ENCODE assay signal across 22 mouse cellular contexts in the genomic region with DNA sequence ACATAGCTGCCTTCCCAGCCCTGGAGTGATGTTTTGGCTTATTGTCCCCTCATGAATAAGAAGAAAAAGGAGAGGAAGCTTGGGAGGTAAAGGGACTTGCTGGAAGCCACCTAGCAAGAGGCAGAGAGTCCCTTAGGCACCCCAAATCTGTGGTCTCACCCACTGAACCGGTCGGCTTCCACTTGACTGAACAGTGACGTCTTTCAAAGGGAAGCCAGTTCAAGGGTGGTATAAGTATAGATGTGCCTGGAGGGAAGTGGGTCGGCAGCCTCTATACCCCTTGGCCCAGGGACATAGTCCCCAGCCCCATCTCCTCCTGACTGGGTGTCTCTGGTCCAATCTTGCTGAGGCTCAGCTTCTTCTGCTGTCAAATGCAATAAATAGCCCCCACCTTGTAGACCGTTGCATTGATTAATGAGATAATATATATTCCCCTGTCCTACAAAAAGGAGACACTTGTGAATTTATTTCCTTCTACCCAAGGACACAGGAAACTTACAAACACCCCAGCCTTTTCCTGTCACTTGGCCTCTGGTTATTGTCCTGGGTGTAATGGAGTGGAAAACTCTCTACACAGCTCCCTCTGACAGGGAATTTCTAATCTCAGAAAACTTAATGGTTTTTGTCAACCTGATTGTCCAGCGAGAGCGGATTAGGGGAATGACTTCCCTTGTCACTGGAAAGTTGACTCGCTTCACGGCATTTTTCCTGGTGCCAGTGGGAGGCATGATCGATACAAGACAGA. TPM values are rescaled to one million over a fixed set of nuclear protein-coding genes. Genes with fewer than 3 reads are reported as not detected.
DNase-seq lines count a peak whose midpoint lies in the region; ATAC-seq and TF ChIP-seq lines count a peak whose summit lies in the region.
"Had no signal": no experiment of that assay in that cellular context is flagged by ENCODE, and none has a peak within 500 bp of the region (broad histone marks: within the 10 kb centered on the region; RNA-seq: fewer than 3 reads in every experiment).

No protein-coding gene starts in this region.

- no peak for DNase-seq in liver, postnatal 0 days
- DNase-seq in kidney, adult 9 months: peak; percentile 46
- no peak for DNase-seq in thymus, postnatal 25 days
- DNase-seq: adrenal gland, adult 8-10 months; cerebellum, adult 9-11 months; gastrocnemius, postnatal 25 days; heart, adult 2 months; heart, postnatal 10 days; lung, adult 2 months; lung, postnatal 36 days; right cerebral cortex, adult 18-20 months; thymus, adult 18-20 months had no signal

- no peaks in the 10 kb centered on the region for H3K36me3 ChIP-seq in liver, embryonic 12.5 days
- no peaks in the 10 kb centered on the region for H3K36me3 ChIP-seq in liver, postnatal 0 days (replicated peaks; ENCODE audit: insufficient read depth, low read length)
- H3K36me3 ChIP-seq in E14TG2a.4 (ENCODE audit: insufficient read depth, low read length): no peaks in the 10 kb centered on the region
- H3K36me3 ChIP-seq in macrophage (ENCODE audit: inconsistent target): no peaks in the 10 kb centered on the region
- no peaks in the 10 kb centered on the region for H3K36me3 ChIP-seq in heart, embryonic 11.5 days (ENCODE audit: control insufficient read depth, insufficient read depth, low read length)
- H3K36me3 ChIP-seq: hindbrain, embryonic 12.5 days; limb, embryonic 12.5 days; stomach, embryonic 15.5 days had no signal

- H3K9me3 ChIP-seq in liver, embryonic 12.5 days (replicated peaks): no peaks in the 10 kb centered on the region
- no peaks in the 10 kb centered on the region for H3K9me3 ChIP-seq in liver, postnatal 0 days (ENCODE audit: low read length)
- no peaks in the 10 kb centered on the region for H3K9me3 ChIP-seq in E14TG2a.4 (ENCODE audit: low read length)
- no peaks in the 10 kb centered on the region for H3K9me3 ChIP-seq in heart, embryonic 11.5 days (replicated peaks; ENCODE audit: control insufficient read depth, low read length)
- H3K9me3 ChIP-seq: hindbrain, embryonic 12.5 days; limb, embryonic 12.5 days; stomach, embryonic 15.5 days had no signal

- WGBS in liver, embryonic 12.5 days (ENCODE audit: insufficient replicate concordance): 71% methylated on average over 10 of the region's 10 CpGs
- 66% methylated on average over 10 of the region's 10 CpGs for WGBS in liver, postnatal 0 days (ENCODE audit: insufficient replicate concordance)
- WGBS in macrophage (ENCODE audit: missing documents): 73% methylated on average over 10 of the region's 10 CpGs
- 55% methylated on average over 10 of the region's 10 CpGs for WGBS in heart, embryonic 11.5 days (ENCODE audit: insufficient replicate concordance)

- no peak for ATAC-seq in liver, embryonic 12.5 days
- ATAC-seq in liver, postnatal 0 days: no peak
- ATAC-seq in heart, embryonic 11.5 days (replicated peaks; ENCODE audit: insufficient number of reproducible peaks, low FRiP score, low TSS enrichment): no peak
- ATAC-seq: forebrain, embryonic 16.5 days; midbrain, embryonic 16.5 days; Patski had no signal

- no peak for TF ChIP-seq CTCF in liver, postnatal 0 days (IDR thresholded peaks at IDR 0.05; ENCODE audit: low read depth)
- no peak for TF ChIP-seq CTCF in E14TG2a.4 (conservative IDR thresholded peaks at IDR 0.05; ENCODE audit: low read length)

- H3K9ac ChIP-seq in liver, embryonic 12.5 days: no peak overlapping the region
- no peak overlapping the region for H3K9ac ChIP-seq in liver, postnatal 0 days (replicated peaks)
- no peak overlapping the region for H3K9ac ChIP-seq in heart, embryonic 11.5 days (ENCODE audit: low read depth, low read length)
- H3K9ac ChIP-seq: hindbrain, embryonic 12.5 days; limb, embryonic 12.5 days; stomach, embryonic 15.5 days had no signal

- H3K27ac ChIP-seq in liver, embryonic 12.5 days: peak overlapping the region; percentile 27; the same call in 1 of the 2 replicates
- no peak overlapping the region for H3K27ac ChIP-seq in liver, postnatal 0 days (ENCODE audit: low read depth)
- 0 out of 2 replicates have a peak overlapping the region, but pooled peaks have one; percentile 46 for H3K27ac ChIP-seq in macrophage
- no peak overlapping the region for H3K27ac ChIP-seq in heart, embryonic 11.5 days (ENCODE audit: low read depth, low read length)
- H3K27ac ChIP-seq: heart, adult 2 months; hindbrain, embryonic 12.5 days; limb, embryonic 12.5 days; stomach, embryonic 15.5 days had no signal

- H3K4me2 ChIP-seq in liver, embryonic 12.5 days: no peak overlapping the region
- no peak overlapping the region for H3K4me2 ChIP-seq in liver, postnatal 0 days (ENCODE audit: low read depth, low read length)
- H3K4me2 ChIP-seq in heart, embryonic 11.5 days: no peak overlapping the region
- H3K4me2 ChIP-seq: hindbrain, embryonic 12.5 days; limb, embryonic 12.5 days; stomach, embryonic 15.5 days had no signal

- H3K4me1 ChIP-seq in liver, embryonic 12.5 days: peaks cover 37% of the 10 kb centered on the region
- peaks cover 21% of the 10 kb centered on the region for H3K4me1 ChIP-seq in liver, postnatal 0 days (ENCODE audit: insufficient read depth)
- peaks cover 14% of the 10 kb centered on the region for H3K4me1 ChIP-seq in E14TG2a.4 (replicated peaks; ENCODE audit: low read depth, low read length)
- no peaks in the 10 kb centered on the region for H3K4me1 ChIP-seq in heart, embryonic 11.5 days (ENCODE audit: control insufficient read depth, insufficient read depth, low read length)
- H3K4me1 ChIP-seq: stomach, embryonic 15.5 days had no signal

- H3K79me2 ChIP-seq in macrophage (ENCODE audit: inconsistent target): no peaks in the 10 kb centered on the region

- TF ChIP-seq EP300 in liver, postnatal 0 days (IDR thresholded peaks at IDR 0.05; ENCODE audit: low read depth): no peak

- no peak overlapping the region for H3K4me3 ChIP-seq in liver, embryonic 12.5 days
- H3K4me3 ChIP-seq in liver, postnatal 0 days (ENCODE audit: low read depth, low read length): no peak overlapping the region
- H3K4me3 ChIP-seq in E14TG2a.4 (replicated peaks; ENCODE audit: low read length): 0 out of 2 replicates have a peak overlapping the region, but pooled peaks have one; percentile 7
- no peak overlapping the region for H3K4me3 ChIP-seq in macrophage (ENCODE audit: inconsistent target)
- H3K4me3 ChIP-seq in heart, embryonic 11.5 days (ENCODE audit: low read depth, low read length): no peak overlapping the region
- H3K4me3 ChIP-seq: heart, adult 2 months; hindbrain, embryonic 12.5 days; limb, embryonic 12.5 days; stomach, embryonic 15.5 days had no signal

- no peaks in the 10 kb centered on the region for H3K27me3 ChIP-seq in liver, embryonic 12.5 days (replicated peaks)
- H3K27me3 ChIP-seq in liver, postnatal 0 days (ENCODE audit: insufficient read depth, low read length): no peaks in the 10 kb centered on the region
- H3K27me3 ChIP-seq in E14TG2a.4 (ENCODE audit: insufficient read depth, low read length): no peaks in the 10 kb centered on the region
- H3K27me3 ChIP-seq in heart, embryonic 11.5 days (ENCODE audit: control insufficient read depth, insufficient read depth, low read length): no peaks in the 10 kb centered on the region
- H3K27me3 ChIP-seq: hindbrain, embryonic 12.5 days; limb, embryonic 12.5 days; stomach, embryonic 15.5 days had no signal

RNA-seq across cellular contexts. Expression of a gene that starts 21.9 kb away (rescaled TPM):
- 188 and 194 TPM in 2 replicates for polyA plus RNA-seq in liver, embryonic 12.5 days (2016; fragmentation: Nextera tagmentation; extraction: Ambion mirVana)
- polyA plus RNA-seq in liver, postnatal 0 days (2015; fragmentation: Nextera tagmentation; extraction: Ambion mirVana): 58.8 and 63.7 TPM in 2 replicates
- 100 to 1,000 TPM in 12 of 26 experiments, 10 to 100 TPM in 14; 39.5 to 213 (median 98.9) TPM for total RNA-seq in macrophage (2018; cell fraction: chromatin; rRNA removed)
- 100 to 1,000 TPM; 111 to 268 (median 186) TPM for total RNA-seq in macrophage (2018; cell fraction: cytosol; rRNA removed)
- total RNA-seq in macrophage (2018; cell fraction: nucleus; rRNA removed): 100 to 1,000 TPM in 23 of 26 experiments, 10 to 100 TPM in 3; 86.9 to 369 (median 162) TPM
- 181 to 268 TPM (median 246 TPM) in 3 replicates for polyA plus RNA-seq in macrophage (2018)
- 27.9 TPM in 2 replicates for polyA plus RNA-seq in heart, embryonic 11.5 days (2014; fragmentation: Nextera tagmentation; extraction: Ambion mirVana)

Comparison
In these comparisons a context has a peak if more than half of its experiments do, and no peak if none do; other contexts are left out.
1. H3K27ac ChIP-seq: peak in liver, embryonic 12.5 days (single experiment) and macrophage (single experiment); none in liver, postnatal 0 days (single experiment) and heart, embryonic 11.5 days (single experiment).